Mouse (Mus musculus): Measurements from ENCODE around the gene Fntb. TPM values are rescaled to one million over a fixed set of nuclear protein-coding genes. Genes with fewer than 3 reads are reported as not detected.

The Fntb gene
- polyA plus RNA-seq (2015; fragmentation: Nextera tagmentation; extraction: Ambion mirVana): 16.9 and 19.4 TPM in 2 replicates

DNA sequence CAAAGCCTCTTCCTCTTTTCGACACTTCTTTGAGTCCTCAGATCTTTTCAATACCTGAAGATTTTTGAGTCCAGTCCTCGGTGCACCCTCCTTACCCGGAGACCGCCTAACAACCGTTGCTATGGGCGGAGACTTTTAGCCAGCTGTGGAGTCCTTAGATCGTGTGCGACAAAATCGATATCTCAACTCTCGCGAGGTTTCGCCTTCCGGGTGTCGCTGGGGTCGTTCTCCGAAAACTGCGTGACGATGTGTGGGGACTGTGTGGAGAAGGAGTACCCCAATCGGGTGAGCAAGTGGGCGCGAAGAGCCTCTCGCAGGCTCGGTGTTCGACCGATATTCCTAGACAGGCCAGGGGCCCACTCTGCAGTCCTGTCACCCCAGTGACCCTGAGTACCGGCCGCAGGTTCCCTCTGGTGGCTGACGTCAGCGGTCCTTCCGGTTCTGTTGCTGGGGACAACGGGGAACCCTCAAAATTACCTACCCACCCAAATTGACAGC, at the start of gene Fntb, which contains the start of gene Churc1:
Gene Fntb, plus strand, starts transcription at position 236 of the 498 bp plus-strand sequence.
Gene Churc1, plus strand, starts transcription at position 185 of the 498 bp plus-strand sequence.

DNA sequence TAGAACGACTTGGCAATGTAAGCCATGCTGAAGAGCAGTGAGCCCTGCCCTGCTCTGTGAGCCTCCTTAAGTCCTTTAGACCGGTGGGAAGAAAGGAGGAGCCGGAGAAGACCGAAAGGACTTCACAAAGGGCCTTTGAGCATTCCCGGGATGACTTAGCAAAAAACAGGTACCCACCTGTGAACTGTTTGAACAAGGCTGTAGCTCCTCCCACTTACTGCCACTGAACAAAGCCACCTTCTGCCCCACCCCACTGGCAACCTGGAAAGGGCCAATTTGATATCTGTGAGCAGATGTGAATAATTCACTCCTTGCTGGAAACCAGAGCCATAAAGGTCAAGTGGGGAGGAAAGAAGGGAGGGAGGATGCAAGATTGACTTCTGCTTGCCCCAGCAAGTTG, 30.0 kb downstream of the Fntb start, which contains the start of gene Gpx2:
Gene Gpx2, minus strand, starts transcription at position 205 of the 400 bp plus-strand sequence.

DNA sequence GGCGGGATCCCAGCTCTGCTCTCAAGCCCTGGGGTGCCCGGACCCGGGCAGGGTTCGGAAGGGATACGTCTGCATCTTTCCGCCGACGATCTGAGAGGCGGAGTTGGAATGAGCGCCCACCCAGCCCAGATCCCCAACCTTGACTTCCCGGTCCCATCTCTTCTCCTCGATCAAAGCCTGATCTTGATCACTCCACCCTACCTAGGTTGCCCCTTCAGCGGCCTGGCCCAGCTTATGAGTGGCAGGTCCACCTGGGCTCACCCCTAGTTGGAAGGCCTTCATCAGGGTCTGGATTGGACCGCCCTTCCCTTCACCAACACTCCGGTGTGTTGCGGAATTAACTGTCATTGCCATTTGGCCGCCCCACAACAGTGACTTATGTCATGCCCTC, 57.3 kb downstream of the Fntb start, which contains the start of gene Rab15:
Gene Rab15, minus strand, starts transcription at position 258 of the 391 bp plus-strand sequence.

DNA sequence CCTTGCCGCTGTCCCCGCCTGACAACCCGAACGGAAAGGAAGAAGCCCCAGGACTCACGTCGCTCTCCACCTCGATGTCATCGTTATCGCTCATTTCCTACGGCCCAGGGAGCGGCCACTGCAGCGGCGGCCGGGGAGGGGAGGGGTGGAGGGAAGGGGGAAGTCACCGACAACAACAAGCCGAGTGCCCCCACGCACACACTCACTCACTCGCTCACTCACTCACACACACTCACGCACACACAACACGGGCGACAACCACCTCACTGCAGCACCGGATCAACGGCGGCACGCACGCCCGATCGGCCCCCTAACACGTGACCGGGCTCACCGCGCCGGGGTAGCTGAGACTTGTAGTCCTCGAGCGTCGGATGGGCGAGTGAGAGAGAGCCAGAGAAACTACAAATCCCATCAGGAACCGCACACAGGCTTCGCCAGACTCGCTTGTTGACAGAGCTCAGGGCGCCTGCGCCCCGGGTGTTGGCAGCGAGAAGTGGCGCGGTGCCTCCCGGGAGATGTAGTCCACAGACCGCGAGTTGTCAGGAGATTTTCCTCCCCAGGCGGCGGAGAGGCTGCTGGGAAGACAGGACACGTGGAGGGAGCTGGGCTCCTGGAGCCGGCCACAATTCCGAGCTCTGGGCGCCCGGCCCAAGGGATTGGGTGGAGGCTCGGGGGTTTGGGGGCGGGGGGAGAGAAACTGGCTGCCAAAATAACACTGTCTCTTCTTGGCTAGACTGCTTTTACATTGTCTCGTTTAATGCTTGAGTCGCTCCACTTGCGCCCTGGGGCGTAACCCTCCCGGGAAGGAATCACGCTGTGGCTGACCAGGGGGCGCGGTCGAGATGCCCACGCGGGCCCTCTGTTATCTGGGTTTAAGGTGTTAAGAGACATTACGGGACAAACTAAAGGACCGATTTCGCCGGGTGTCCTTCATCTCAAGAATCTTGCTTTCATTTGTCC, 196.8 kb downstream of the Fntb start, which contains the start of gene Max:
Gene Max, minus strand, starts transcription at position 270 of the 960 bp plus-strand sequence.

Other genes with a start within 250 kb of the Fntb start
- gene Plekhg3, start 234.7 kb upstream of the Fntb start, polyA plus RNA-seq (2015; fragmentation: Nextera tagmentation; extraction: Ambion mirVana): 2.4 and 3.4 TPM in 2 replicates
- gene Sptb, start 55.0 kb upstream of the Fntb start, polyA plus RNA-seq (2015; fragmentation: Nextera tagmentation; extraction: Ambion mirVana): 7.9 and 18.1 TPM in 2 replicates
- 314 and 386 TPM in 2 replicates for gene Churc1, start 51 bp upstream of the Fntb start, polyA plus RNA-seq (2015; fragmentation: Nextera tagmentation; extraction: Ambion mirVana)
- 0.49 TPM in 1 of 2 replicates, not detected in the other for gene Gpx2, start 30.0 kb downstream of the Fntb start, polyA plus RNA-seq (2015; fragmentation: Nextera tagmentation; extraction: Ambion mirVana)
- gene Rab15, start 57.3 kb downstream of the Fntb start, polyA plus RNA-seq (2015; fragmentation: Nextera tagmentation; extraction: Ambion mirVana): 7.2 and 15.0 TPM in 2 replicates
- gene Max, start 196.6 kb downstream of the Fntb start, polyA plus RNA-seq (2015; fragmentation: Nextera tagmentation; extraction: Ambion mirVana): 10.8 and 14.0 TPM in 2 replicates

Data from adrenal gland, postnatal 0 days (tissue).